Mouse (Mus musculus) brain, embryonic 14.5 days (tissue): ENCODE data around the gene BC052040.

ENCODE experiments used
- CTCF ChIP-seq: fragments of 200-500 bp; IDR thresholded peaks from 2 replicates; pipeline ENCODE4 v1.5.1; 2012; ENCODE audit warnings: inconsistent platforms, mild to moderate bottlenecking, moderate library complexity, borderline replicate concordance; ENCODE audit not compliant: insufficient read depth, insufficient read length; ENCODE audit errors: extremely low read depth
- POLR2A ChIP-seq: fragments of 200-500 bp; IDR thresholded peaks from 2 replicates; pipeline ENCODE4 v1.6.1; 2012; ENCODE audit warnings: mild to moderate bottlenecking, inconsistent platforms, borderline replicate concordance; ENCODE audit not compliant: poor library complexity, insufficient read depth, insufficient read length, severe bottlenecking; ENCODE audit errors: extremely low read depth

GRCm38 (mm10) chr2:115742061-115742460, 160.5 kb downstream of the BC052040 start:
- no peak for TF ChIP-seq CTCF
- TF ChIP-seq POLR2A = no peak
